Mouse (Mus musculus) stomach, postnatal 0 days (tissue): ENCODE results near the gene Snrnp27.

ENCODE experiments used
- CTCF ChIP-seq: IDR thresholded peaks from 2 replicates; pipeline ENCODE4 v1.5.1; 2016; ENCODE audit warnings: antibody characterized with exemption, low read depth, mild to moderate bottlenecking, moderate library complexity
- EP300 ChIP-seq: optimal IDR thresholded peaks from 2 replicates; pipeline ENCODE3; 2016; ENCODE audit warnings: antibody characterized with exemption

- TF ChIP-seq EP300 (no peak), CTCF (no peak)
Observed at GRCm38 (mm10) chr6:86637171-86637835, 47.0 kb downstream of the Snrnp27 start.
